Mouse (Mus musculus): ENCODE data around the gene Adamts12.

- TF ChIP-seq HCFC1 (IDR thresholded peaks at IDR 0.05; ENCODE audit: low read depth, low read length) (no peak), EP300 (IDR thresholded peaks at IDR 0.05; ENCODE audit: low read length) (no peak), SIN3A (IDR thresholded peaks at IDR 0.05; ENCODE audit: low read length) (no peak), CTCF (conservative IDR thresholded peaks at IDR 0.05 in 1 of 2, IDR thresholded peaks at IDR 0.05 in 1 of 2; ENCODE audit: low read depth in 2 of 2, low read length in 2 of 2) (no peak), CHD2 (IDR thresholded peaks at IDR 0.05; ENCODE audit: low read length) (no peak), POLR2AphosphoS2 (IDR thresholded peaks at IDR 0.05; ENCODE audit: low read depth, low read length) (no peak), TCF12 (IDR thresholded peaks at IDR 0.05; ENCODE audit: low read depth, low read length) (no peak), TBP (conservative IDR thresholded peaks at IDR 0.05; ENCODE audit: low read depth, low read length) (no peak), ZKSCAN1 (IDR thresholded peaks at IDR 0.05; ENCODE audit: borderline replicate concordance, low read depth, low read length) (no peak), NELFE (IDR thresholded peaks at IDR 0.05; ENCODE audit: low read depth, low read length) (no peak), KAT2A (IDR thresholded peaks at IDR 0.05; ENCODE audit: insufficient replicate concordance, low read length) (no peak), POLR2A (IDR thresholded peaks at IDR 0.05; ENCODE audit: low read depth, low read length) (no peak), UBTF (IDR thresholded peaks at IDR 0.05; ENCODE audit: low read depth, low read length) (no peak), E2F4 (IDR thresholded peaks at IDR 0.05; ENCODE audit: insufficient replicate concordance, low read depth, low read length) (no peak)
These were observed 57.1 kb downstream of the Adamts12 start for GRCm38 (mm10) chr15:11121721-11122120.
